Mouse (Mus musculus): ENCODE data around the gene Aqp1.

- TF ChIP-seq CTCF (conservative IDR thresholded peaks at IDR 0.05; ENCODE audit: low read length) (no peak), POU5F1 (IDR thresholded peaks at IDR 0.05; ENCODE audit: borderline replicate concordance, low read length) (no peak), NANOG (IDR thresholded peaks at IDR 0.05; ENCODE audit: borderline replicate concordance, low read length) (no peak)
These were observed 21.6 kb upstream of the Aqp1 start for GRCm38 (mm10) chr6:55314628-55315027.
